Mouse (Mus musculus) neural tube, embryonic 15.5 days (tissue): ENCODE data around the gene Hs3st2. TPM values are rescaled to one million over a fixed set of nuclear protein-coding genes. Genes with fewer than 3 reads are reported as not detected.

Experiments
- ATAC-seq: fragments of 200-750 bp; cut with Nextera tagmentation; 2 replicates; pipeline ENCODE4 v1.8.0; 2017; ENCODE audit warnings: mild to moderate bottlenecking, moderate TSS enrichment, moderate library complexity; ENCODE audit not compliant: low FRiP score
- H3K27ac ChIP-seq: fragments of 300-500 bp; sonication (generic); replicated peaks from 2 replicates; pipeline ENCODE4 v1.5.1; 2015; ENCODE audit warnings: mild to moderate bottlenecking, inconsistent platforms
- H3K27me3 ChIP-seq: fragments of 300-500 bp; sonication (generic); replicated peaks from 2 replicates; pipeline ENCODE4 v1.6.1; 2015; ENCODE audit warnings: inconsistent platforms
- H3K36me3 ChIP-seq: fragments of 300-500 bp; sonication (generic); 2 replicates; pipeline ENCODE4 v1.6.1; 2015; ENCODE audit warnings: inconsistent platforms
- H3K4me1 ChIP-seq: fragments of 300-500 bp; sonication (generic); 2 replicates; pipeline ENCODE4 v1.6.1; 2015; ENCODE audit warnings: inconsistent platforms
- H3K4me2 ChIP-seq: fragments of 300-500 bp; sonication (generic); 2 replicates; pipeline ENCODE4 v1.6.1; 2015; ENCODE audit warnings: inconsistent platforms, mild to moderate bottlenecking, moderate library complexity
- H3K4me3 ChIP-seq: fragments of 300-500 bp; sonication (generic); replicated peaks from 2 replicates; pipeline ENCODE4 v1.5.1; 2015; ENCODE audit warnings: mild to moderate bottlenecking, inconsistent platforms
- H3K9ac ChIP-seq: fragments of 300-500 bp; sonication (generic); replicated peaks from 2 replicates; pipeline ENCODE4 v1.6.1; 2015; ENCODE audit warnings: mild to moderate bottlenecking, inconsistent platforms
- H3K9me3 ChIP-seq: fragments of 300-500 bp; sonication (generic); replicated peaks from 2 replicates; pipeline ENCODE4 v1.6.1; 2016; ENCODE audit warnings: inconsistent platforms
- WGBS: fragments of 180-500 bp; shearing (Covaris S2); methylation state at CpG from one replicate; pipeline ENCODE4 v1.1.7; 2015; ENCODE audit warnings: mixed read lengths; 5-methylcytosine and 5-hydroxymethylcytosine counted together
- polyA plus RNA-seq: library from polyadenylated mRNA; unstranded; fragments of >200 nt; fragmentation: Nextera tagmentation; extraction: Ambion mirVana; gene quantifications from 2 replicates; pipeline ENCODE4 v1.2.1, GENCODE M21; 2015

Hs3st2 gene
- polyA plus RNA-seq, 1 experiment from 2014 or later = 25.1 TPM

DNA sequence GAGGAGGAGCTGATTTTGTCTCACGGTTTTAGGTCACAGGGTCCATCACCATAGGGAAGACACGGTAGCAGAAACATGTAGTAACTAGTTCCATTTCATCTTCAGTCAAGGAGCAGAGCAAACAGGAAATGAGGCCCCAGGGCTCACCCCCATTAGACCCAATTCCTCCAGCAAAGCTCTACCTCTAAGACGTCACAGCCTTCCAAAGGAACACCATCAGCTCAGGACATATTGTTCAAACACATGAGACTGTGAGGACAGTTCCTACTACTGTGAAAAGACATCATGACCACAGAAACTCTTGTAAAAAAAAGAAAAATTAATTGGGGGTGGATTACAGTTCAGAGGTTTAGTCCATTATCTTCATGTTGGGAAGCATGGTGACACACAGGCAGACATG lies 125.1 kb downstream of the Hs3st2 start:
- WGBS = 43% methylated on average over 3 of the region's 3 CpGs
- Histone ChIP-seq H3K27ac (no peak overlapping the region), H3K4me1 (0 out of 2 replicates have a peak, but pooled peaks cover 4% of the 10 kb centered on the region), H3K4me2 (no peak overlapping the region), H3K27me3 (no peaks in the 10 kb centered on the region), H3K36me3 (no peaks in the 10 kb centered on the region), H3K9me3 (no peaks in the 10 kb centered on the region), H3K9ac (no peak overlapping the region), H3K4me3 (no peak overlapping the region)
- no peak for ATAC-seq

DNA sequence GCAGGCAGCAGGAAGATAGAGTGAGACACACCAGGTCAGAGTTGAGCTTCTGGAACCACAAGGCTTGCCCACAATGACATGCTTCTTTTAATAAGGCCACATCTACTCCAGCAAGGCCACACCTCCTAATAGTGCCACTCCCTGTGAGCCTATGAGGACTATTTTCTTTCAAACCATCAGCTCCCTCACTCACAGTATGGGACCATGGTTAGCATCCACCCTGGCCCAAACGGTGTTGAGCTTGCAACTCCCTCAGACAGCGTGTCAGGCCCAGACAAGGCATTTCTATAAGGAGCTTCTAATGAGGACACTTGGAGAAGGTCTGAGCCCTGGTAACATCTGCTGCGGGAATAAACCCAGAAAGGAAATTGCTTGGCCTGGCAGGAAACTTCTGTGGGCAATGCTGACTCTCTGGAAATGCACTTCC lies 125.5 kb downstream of the Hs3st2 start:
- 80% methylated on average over 3 of the region's 3 CpGs for WGBS
- H3K4me3 ChIP-seq = no peak overlapping the region
- H3K27me3 ChIP-seq = no peaks in the 10 kb centered on the region
- 0 out of 2 replicates have a peak, but pooled peaks cover 4% of the 10 kb centered on the region for H3K4me1 ChIP-seq
- ATAC-seq = no peak
- H3K9me3 ChIP-seq = no peaks in the 10 kb centered on the region
- no peak overlapping the region for H3K9ac ChIP-seq
- H3K36me3 ChIP-seq = no peaks in the 10 kb centered on the region
- no peak overlapping the region for H3K27ac ChIP-seq
- no peak overlapping the region for H3K4me2 ChIP-seq

DNA sequence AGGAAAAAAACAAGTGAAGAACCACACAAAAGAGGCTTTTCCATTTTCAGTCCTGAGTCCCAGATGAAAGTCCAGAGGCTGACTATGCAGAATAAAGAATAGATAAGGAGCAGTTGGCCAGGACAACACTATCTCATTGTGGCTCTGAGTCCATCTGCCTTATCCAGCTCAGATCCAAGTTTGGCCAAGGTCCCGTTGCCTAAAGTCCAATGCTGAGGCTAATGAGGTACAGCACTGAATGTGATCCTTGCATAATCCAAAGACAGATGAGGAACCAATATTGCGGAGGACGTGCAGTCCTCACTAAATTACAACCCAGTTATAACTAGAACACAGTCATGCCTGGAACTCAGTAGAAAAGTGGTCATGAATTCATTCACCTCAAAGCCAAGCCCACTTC lies 130.5 kb downstream of the Hs3st2 start:
- H3K36me3 ChIP-seq = no peaks in the 10 kb centered on the region
- 88% methylated on average over 3 of the region's 3 CpGs for WGBS
- H3K27ac ChIP-seq = no peak overlapping the region
- no peaks in the 10 kb centered on the region for H3K27me3 ChIP-seq
- no peak overlapping the region for H3K9ac ChIP-seq
- no peak overlapping the region for H3K4me2 ChIP-seq
- H3K4me3 ChIP-seq = no peak overlapping the region
- H3K9me3 ChIP-seq = no peaks in the 10 kb centered on the region
- peaks cover 9% of the 10 kb centered on the region for H3K4me1 ChIP-seq
- no peak for ATAC-seq

DNA sequence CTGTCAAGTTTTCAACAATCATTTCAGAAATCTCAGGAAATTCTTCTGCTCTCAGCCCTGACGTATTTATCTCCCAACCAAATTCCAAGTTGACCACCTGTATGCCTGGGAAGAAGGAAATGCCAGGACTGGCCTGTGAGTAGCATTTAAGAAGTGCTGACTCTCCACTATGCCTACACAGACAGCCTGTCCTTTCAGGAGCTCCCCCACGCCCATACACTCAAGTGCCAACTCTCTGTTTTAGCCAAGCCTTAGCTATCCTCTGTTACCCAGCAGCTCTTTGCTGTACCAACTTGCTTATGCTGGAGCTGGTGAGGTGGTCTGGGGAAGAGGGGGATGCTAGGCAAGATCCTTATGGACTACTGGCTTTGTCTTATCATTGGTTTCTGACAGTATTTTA lies 137.4 kb downstream of the Hs3st2 start:
- Histone ChIP-seq H3K4me2 (no peak overlapping the region), H3K4me3 (no peak overlapping the region), H3K9me3 (no peaks in the 10 kb centered on the region), H3K27ac (no peak overlapping the region), H3K4me1 (peaks cover 11% of the 10 kb centered on the region), H3K27me3 (no peaks in the 10 kb centered on the region), H3K36me3 (no peaks in the 10 kb centered on the region), H3K9ac (no peak overlapping the region)
- no peak for ATAC-seq
- WGBS = 85% methylated on average over 2 of the region's 2 CpGs

DNA sequence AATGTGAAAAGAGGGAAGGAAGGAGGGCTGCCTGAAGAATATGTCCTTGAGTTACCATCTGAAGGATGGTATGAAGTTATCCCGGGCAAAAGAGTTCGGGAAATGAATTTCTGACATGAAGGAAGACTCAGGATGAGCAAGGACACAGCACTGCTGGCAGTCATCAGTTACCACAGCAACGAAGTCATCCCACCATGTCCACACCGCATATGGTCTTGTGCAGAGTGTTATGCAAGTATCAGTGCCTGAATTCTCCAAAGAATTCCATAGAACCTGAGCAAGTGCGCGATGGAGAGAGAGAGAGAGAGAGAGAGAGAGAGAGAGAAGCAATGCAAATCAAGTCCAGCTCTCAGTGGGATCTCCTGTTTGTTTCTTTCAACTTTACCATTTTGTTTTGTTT lies 142.0 kb downstream of the Hs3st2 start:
- ATAC-seq = no peak

DNA sequence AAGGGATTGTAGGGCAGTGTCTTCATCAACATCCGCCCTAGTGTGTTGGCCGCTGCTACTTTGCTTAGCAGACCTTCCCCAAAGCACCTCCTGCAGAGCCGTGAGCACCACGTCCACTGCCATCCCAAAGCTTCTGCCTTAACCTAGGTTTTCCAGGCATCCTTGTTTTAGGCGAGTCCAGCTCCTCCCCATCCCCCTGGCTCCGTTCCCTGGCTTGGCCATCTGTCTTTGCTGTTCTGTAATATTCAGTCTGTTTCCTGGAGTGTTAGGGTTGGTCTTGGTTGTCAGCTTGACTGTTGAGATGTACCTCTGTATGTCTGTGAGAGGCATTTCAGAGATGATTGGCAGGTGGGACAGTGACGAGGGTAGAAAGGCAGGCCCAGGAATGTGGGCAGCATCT lies 142.7 kb downstream of the Hs3st2 start:
- Histone ChIP-seq H3K36me3 (no peaks in the 10 kb centered on the region), H3K27me3 (no peaks in the 10 kb centered on the region), H3K9ac (no peak overlapping the region), H3K4me3 (no peak overlapping the region), H3K27ac (no peak overlapping the region), H3K4me1 (peaks cover 6% of the 10 kb centered on the region), H3K4me2 (no peak overlapping the region), H3K9me3 (no peaks in the 10 kb centered on the region)
- 89% methylated on average over 7 of the region's 7 CpGs for WGBS
- ATAC-seq = no peak

More for the DNA sequence above, 142.0 kb downstream of the Hs3st2 start:
- no peak overlapping the region for H3K27ac ChIP-seq
- H3K4me2 ChIP-seq = no peak overlapping the region
- H3K4me1 ChIP-seq = 0 out of 2 replicates have a peak, but pooled peaks cover 3% of the 10 kb centered on the region
- H3K9ac ChIP-seq = no peak overlapping the region
- 82% methylated on average over 6 of the region's 6 CpGs for WGBS
- H3K4me3 ChIP-seq = no peak overlapping the region
- no peaks in the 10 kb centered on the region for H3K27me3 ChIP-seq
- H3K36me3 ChIP-seq = no peaks in the 10 kb centered on the region
- no peaks in the 10 kb centered on the region for H3K9me3 ChIP-seq

DNA sequence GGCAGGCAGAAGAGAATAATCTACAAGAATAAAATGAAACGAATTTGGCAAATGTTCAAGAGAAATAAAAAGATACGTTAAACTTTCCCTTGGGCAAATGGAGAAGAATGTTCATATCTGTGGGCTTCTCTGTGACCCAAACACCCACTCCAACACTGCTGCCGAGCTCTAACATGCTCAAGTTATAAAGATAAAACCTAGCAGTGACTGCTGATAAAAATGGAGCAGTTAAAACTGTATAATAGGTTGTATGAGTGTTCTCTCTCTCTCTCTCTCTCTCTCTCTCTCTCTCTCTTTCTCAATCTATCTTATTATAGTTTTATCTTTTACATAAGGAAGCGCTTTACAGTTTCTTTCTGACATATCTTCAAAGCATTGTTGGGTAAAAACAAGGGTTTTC lies 144.3 kb downstream of the Hs3st2 start:
- Histone ChIP-seq H3K27ac (no peak overlapping the region), H3K4me2 (no peak overlapping the region), H3K9ac (no peak overlapping the region), H3K4me3 (no peak overlapping the region), H3K4me1 (peaks cover 20% of the 10 kb centered on the region), H3K36me3 (no peaks in the 10 kb centered on the region), H3K27me3 (no peaks in the 10 kb centered on the region), H3K9me3 (no peaks in the 10 kb centered on the region)
- WGBS = 54% methylated on average over 4 of the region's 4 CpGs
- no peak for ATAC-seq

DNA sequence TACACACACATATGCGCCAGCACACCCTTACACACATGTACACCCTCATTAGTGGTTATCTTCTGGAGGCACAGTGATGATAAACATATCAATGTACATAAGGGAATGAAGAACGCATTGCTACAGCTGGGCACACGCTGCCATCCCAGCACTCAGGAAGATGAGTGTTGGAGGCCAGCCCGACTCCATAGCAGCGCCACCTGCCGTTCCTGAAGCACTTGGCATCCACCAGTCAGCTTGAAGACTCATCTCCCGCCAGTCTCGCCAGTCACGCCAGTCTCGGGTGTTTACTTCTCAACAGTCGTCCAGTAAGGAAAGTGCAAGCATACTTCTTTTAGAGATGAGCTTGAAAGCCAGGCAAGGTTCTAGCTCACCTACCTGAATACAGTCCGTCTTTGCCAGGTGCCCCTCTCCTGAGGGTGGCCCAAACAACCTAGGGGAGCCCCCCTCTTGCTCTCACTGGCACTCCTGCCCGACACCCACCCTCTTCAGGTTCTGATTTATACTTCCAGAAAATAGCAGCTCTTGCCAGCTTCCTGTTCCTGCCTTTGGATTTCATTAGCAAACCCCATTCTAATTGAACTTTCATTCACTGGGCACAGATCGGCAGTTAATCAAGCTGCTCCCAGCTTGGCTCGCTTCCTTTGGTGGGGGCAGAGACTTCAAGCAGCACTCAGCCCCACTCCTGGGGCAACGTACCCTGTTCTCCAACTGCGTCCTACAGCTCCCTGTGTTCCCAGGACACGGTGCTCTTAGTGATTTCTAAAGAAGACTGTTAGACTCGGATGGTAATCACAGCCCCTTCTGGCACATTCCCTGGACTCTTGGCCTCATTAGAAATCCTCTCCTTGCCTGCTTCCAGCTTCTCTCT lies 148.0 kb downstream of the Hs3st2 start:
- Histone ChIP-seq H3K27me3 (no peaks in the 10 kb centered on the region), H3K4me1 (peaks cover 17% of the 10 kb centered on the region), H3K4me2 (peak overlapping the region; percentile 37), H3K9me3 (0 out of 2 replicates have a peak, but pooled peaks cover 3% of the 10 kb centered on the region), H3K36me3 (no peaks in the 10 kb centered on the region), H3K9ac (no peak overlapping the region), H3K4me3 (no peak overlapping the region), H3K27ac (peak overlapping the region; percentile 63)
- peak; percentile 89 for ATAC-seq
- 30% methylated on average over 19 of the region's 19 CpGs for WGBS

DNA sequence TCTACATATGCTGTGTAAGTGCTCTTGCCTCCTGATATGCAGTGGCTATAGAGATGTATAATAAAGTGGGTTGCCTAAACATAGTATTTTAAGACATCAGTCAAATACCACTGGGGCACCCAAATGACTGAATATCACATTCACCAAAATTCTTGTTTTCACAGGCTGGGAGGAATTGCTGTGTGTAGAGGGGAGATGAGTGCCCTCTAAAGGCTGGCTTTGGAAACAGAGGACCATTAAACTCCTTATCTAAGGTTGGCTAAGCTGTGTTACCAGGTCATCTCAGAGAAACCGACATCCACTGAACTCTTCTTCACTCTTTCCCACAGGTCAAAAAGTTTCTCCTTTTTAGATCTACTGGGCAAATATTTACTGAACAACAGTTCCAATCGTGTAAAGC lies 150.8 kb downstream of the Hs3st2 start:
- Histone ChIP-seq H3K27ac (no peak overlapping the region), H3K9ac (no peak overlapping the region), H3K4me3 (no peak overlapping the region), H3K9me3 (0 out of 2 replicates have a peak, but pooled peaks cover 3% of the 10 kb centered on the region), H3K36me3 (no peaks in the 10 kb centered on the region), H3K4me2 (no peak overlapping the region), H3K4me1 (peaks cover 17% of the 10 kb centered on the region), H3K27me3 (no peaks in the 10 kb centered on the region)
- 60% methylated on average over 2 of the region's 2 CpGs for WGBS
- ATAC-seq = no peak

DNA sequence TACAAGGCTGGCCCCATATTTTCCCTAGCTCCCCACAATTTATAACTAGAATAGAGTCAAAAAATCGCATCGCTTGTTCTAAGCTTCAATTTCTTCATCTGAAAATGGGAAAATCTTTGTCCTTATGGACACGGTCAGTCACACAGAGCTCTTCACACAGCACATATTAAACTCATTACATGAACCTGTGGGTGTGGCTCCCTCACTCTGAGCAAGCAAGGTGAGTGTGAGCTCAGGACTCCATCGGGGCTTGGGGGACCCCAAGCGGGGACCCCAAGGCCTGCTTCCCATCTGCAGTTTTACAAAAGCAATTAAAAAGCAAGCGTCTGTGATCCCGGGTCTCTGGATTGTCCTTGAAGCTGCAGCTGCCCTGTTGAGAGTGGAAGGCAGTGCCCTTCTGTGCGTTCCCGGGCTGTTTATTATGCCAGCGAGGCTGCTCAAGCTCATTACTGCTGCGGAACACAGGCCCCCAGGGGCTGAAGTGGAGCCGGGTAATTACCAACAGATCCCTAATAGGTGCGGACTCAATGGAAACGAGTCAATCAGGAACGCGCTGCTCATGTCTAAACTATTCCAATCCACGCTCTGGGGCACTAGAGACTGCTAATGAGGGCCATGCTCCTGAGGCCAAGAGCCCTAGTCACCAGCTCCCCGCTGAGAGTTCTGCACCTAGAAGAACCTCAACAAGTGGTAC lies 157.8 kb downstream of the Hs3st2 start:
- Histone ChIP-seq H3K27me3 (no peaks in the 10 kb centered on the region), H3K36me3 (no peaks in the 10 kb centered on the region), H3K4me2 (peak overlapping the region; percentile 29), H3K9ac (no peak overlapping the region), H3K27ac (no peak overlapping the region), H3K9me3 (no peaks in the 10 kb centered on the region), H3K4me3 (no peak overlapping the region), H3K4me1 (peaks cover 8% of the 10 kb centered on the region)
- ATAC-seq = no peak
- WGBS = 28% methylated on average over 18 of the region's 18 CpGs
